Mouse (Mus musculus): Measurements from ENCODE around the gene Naxe.

- TF ChIP-seq CTCF (IDR thresholded peaks at IDR 0.05; ENCODE audit: borderline replicate concordance, insufficient read depth, low read depth, low read length) = no peak
- TF ChIP-seq POLR2A (IDR thresholded peaks at IDR 0.05; ENCODE audit: borderline replicate concordance, insufficient read depth, low read length) = no peak
These were observed 19.1 kb upstream of the Naxe start for GRCm38 (mm10) chr3:88077441-88077840.

Measured in cerebellum, adult 2 months (tissue).